Mouse (Mus musculus) WW6 (cell line): Measurements from ENCODE around the gene Khk.

Source experiments
- DNase-seq: peaks from one replicate; pipeline ENCODE4 v3.0.0-alpha.2; 2013; ENCODE audit warnings: low read depth, low spot score

The Khk gene

DNA sequence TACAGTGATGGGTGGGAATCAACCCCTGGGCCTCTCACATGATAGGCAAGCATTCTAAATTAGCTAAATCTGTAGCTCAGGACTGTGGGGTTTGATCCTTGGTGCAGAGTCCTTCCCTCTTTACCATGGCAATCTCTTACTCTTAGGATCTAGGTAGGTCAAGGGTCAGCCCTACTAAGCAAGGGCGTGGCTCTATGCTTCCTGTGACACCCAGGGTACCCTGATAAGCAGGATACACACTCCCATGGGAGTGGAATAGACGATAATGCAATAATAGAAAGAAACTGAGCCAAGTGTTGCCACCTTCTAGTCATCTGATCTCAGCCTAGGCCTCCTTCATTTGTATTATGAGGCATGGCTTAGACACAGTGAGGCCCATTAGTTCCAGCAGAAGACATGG lies 48.2 kb downstream of the Khk start:
- DNase-seq, result no peak

- DNase-seq, result no peak
Observed at GRCm38 (mm10) chr5:30974870-30975656, 53.8 kb downstream of the Khk start.
